Mouse (Mus musculus): ENCODE measurements around the gene Trex2. TPM values are rescaled to one million over a fixed set of nuclear protein-coding genes. Genes with fewer than 3 reads are reported as not detected.
"Not testable (repeated sequence)": the region's sequence is repeated elsewhere in the genome, so short reads cannot be mapped to it uniquely, and the experiment has no call there.

Trex2 gene
- total RNA-seq, 2 experiments from 2014 or later, result not detected

DNA sequence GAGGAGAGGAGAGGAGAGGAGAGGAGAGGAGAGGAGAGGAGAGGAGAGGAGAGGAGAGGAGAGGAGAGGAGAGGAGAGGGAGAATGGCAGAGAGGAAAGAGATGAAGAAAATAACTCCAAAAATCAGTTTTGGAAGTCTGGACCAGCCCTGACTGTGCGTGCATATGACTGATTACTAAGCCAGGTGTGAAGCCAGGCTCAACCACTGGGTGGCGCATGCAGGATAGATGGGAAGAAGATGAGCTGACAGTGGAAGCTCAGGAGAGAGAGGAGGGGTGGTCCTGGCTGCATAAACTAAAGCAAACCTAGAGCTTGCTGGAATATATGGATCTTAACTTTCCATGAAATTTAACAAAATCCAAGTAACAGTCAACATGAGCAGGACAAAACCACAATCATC, 16.8 kb upstream of the Trex2 start:
- peak; percentile 64 for DNase-seq
- intact Hi-C loops (cut with DNase I; ENCODE audit: low total_unique reads), result no loop called here

DNA sequence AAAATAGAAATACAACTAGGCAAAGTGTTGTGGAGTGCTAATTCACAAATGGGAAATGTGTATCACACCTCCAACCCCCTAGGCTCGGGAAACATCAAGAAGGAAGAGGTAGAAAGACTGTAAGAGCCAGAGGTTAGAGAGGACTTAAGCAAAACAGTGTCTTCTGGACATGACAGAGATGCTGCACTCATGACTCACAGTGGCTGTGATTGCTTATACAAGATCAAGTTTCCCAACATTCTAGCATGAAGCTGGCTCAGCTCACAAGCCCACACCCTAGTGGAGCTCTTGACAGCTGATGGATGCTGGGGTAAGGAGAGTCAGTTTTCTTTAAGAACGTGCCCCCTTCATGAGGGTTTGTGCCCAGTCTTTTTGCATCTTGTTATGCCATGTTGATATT, 6.3 kb upstream of the Trex2 start:
- intact Hi-C loops (cut with DNase I; ENCODE audit: low total_unique reads), result no loop called here
- no peak for DNase-seq

- intact Hi-C loops (cut with DNase I; ENCODE audit: low total_unique reads), result loop anchor here (10.0 kb wide), 1 partner anchor 118 kb away; no protein-coding TSS in a partner anchor
- no peak for DNase-seq
These were observed 2.3 kb downstream of the Trex2 start for GRCm38 (mm10) chrX:73432850-73433249.

GRCm38 (mm10) chrX:73430036-73430435, 5.1 kb downstream of the Trex2 start:
- no peak for DNase-seq
- intact Hi-C loops (cut with DNase I; ENCODE audit: low total_unique reads), result loop anchor here (10.0 kb wide), 1 partner anchor 115 kb away; no protein-coding TSS in a partner anchor

DNA sequence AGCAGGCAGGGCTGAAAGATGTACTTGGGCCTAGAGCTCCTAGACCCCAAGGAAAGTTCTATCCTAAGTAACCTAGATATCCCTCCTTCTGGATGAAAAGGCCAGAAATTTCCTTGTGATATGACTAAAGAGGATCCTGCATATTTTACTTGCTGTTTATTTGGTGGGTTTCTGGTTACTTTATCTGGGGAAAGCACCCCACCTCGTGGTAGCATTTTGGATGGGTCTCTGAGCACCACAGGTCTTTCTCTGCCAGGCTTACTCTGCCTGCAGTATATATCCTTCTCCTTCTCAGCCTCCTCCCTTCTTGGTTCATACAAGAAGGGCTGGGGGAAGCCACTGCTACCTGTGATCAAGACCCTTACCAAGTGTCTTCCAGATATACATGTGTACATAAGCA, 22.4 kb downstream of the Trex2 start:
- intact Hi-C loops (cut with DNase I; ENCODE audit: low total_unique reads), result no loop called here
- no peak for DNase-seq

DNA sequence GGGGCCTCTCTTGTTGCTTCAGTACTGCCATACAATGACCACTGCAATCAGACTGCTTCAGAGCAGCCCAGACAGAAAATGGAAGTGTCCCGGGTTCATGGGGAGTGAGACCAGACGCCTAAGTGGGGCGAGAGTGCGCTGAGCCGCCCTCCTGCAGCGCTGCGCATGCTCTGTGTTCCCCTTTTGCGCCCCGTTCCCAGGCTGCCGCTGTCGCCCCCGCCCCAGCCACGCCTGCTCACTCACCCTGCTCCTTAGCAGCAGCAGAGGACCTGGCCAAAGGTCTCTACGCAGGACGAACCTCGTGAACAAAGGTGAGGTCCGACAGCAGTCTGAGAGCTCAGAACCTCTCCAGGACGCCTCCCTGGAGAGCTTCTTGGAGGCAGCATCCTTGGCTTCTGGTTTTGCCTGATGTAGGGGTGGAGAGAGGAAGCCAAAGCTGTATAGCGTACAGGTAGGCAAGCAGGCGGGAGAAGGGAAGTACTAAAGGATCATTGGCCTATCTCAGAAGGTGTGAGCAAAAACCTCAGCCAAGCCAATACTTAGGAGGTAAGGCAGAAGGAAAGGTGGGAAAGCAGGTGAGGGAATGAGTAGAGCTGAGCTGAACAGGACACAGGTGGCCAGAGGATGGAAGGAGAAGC, 24.1 kb downstream of the Trex2 start, which contains the start of gene Zfp92:
Gene Zfp92 (plus strand): TSS at position 217 of the 638 bp plus-strand sequence.
- intact Hi-C loops (cut with DNase I; ENCODE audit: low total_unique reads), result no loop called here

GRCm38 (mm10) chrX:73401616-73402015, 33.5 kb downstream of the Trex2 start:
- intact Hi-C loops (cut with DNase I; ENCODE audit: low total_unique reads), result no loop called here
- no peak for DNase-seq

More for the DNA sequence above, 24.1 kb downstream of the Trex2 start, which contains the start of gene Zfp92:
- no peak for DNase-seq

GRCm38 (mm10) chrX:73400951-73401350, 34.2 kb downstream of the Trex2 start:
- DNase-seq, result no peak
- intact Hi-C loops (cut with DNase I; ENCODE audit: low total_unique reads), result no loop called here

- intact Hi-C loops (cut with DNase I; ENCODE audit: low total_unique reads), result not testable (repeated sequence)
These were observed 36.5 kb downstream of the Trex2 start, which contains the start of gene Gm18336 for GRCm38 (mm10) chrX:73398636-73399035. TSS of gene Gm18336 (minus strand) at chrX:73398736.

GRCm38 (mm10) chrX:73396446-73396845, 38.7 kb downstream of the Trex2 start:
- no peak for DNase-seq
- intact Hi-C loops (cut with DNase I; ENCODE audit: low total_unique reads), result no loop called here

More at GRCm38 (mm10) chrX:73398636-73399035, 36.5 kb downstream of the Trex2 start, which contains the start of gene Gm18336:
- DNase-seq, result not testable (repeated sequence)

- intact Hi-C loops (cut with DNase I; ENCODE audit: low total_unique reads), result no loop called here
- peak; percentile 16 for DNase-seq
These were observed 43.7 kb downstream of the Trex2 start for GRCm38 (mm10) chrX:73391481-73391880.

DNA sequence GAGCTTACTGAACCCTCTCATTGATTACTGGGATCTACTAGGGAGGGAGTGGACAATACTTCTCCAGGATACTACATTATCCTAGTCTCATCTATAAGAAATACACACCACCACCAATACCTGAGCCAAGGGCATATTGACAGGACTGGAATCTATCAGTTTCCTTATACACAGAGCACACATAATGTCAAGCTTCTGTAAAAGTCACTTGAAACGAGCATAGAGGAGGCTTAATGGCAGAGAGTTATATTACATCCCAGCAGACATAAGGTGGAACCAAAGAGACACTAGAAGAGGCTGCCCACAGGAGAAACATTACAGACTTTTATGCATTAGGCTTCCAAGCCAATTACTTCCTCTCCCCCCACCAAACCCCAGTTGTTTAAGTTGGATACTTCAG, 50.2 kb downstream of the Trex2 start:
- intact Hi-C loops (cut with DNase I; ENCODE audit: low total_unique reads), result no loop called here
- DNase-seq, result no peak

DNA sequence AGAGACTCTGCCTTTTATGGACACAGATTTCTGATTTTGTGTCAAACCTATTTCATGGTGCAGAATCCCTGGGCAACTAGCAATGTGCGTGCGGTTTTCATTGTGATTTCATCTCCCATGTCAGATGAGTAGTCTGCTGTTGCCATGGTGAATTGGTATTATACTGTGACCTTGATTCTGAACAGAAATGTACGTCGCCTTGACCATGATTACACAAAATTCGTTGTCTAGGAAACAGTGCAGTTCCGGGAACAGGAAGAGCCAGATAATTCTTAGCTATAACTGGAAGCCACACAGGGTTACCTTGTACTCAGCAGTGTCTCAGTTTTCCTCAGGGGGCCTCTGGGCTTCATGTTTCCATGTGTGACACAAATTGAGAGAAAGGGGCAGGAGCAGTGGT, 50.7 kb downstream of the Trex2 start:
- intact Hi-C loops (cut with DNase I; ENCODE audit: low total_unique reads), result no loop called here
- DNase-seq, result no peak

Other genes starting within 250 kb of the Trex2 start
- 1 to 10 TPM; 2.7 to 4.8 TPM for gene Xlr3b, start 243.1 kb downstream of the Trex2 start, total RNA-seq (2021)
- not detected for gene Xlr4b, start 221.0 kb downstream of the Trex2 start, total RNA-seq (2021)
- 1 to 10 TPM; 7.2 to 8.6 TPM for gene F8a, start 207.1 kb downstream of the Trex2 start, total RNA-seq (2021)
- not detected for gene Xlr4c, start 192.2 kb downstream of the Trex2 start, total RNA-seq (2021)
- under 1 TPM in 1 of 2 experiments, not detected in 1; 0.31 TPM for gene Xlr3c, start 170.0 kb downstream of the Trex2 start, total RNA-seq (2021)
- not detected for gene Xlr5a, start 142.4 kb downstream of the Trex2 start, total RNA-seq (2021)
- not detected for gene Xlr5c, start 142.4 kb downstream of the Trex2 start, total RNA-seq (2021)
- not detected for gene Gm45015, start 98.5 kb downstream of the Trex2 start, total RNA-seq (2021)
- 1 to 10 TPM; 5.5 to 6.1 TPM for gene Zfp275, start 92.7 kb downstream of the Trex2 start, total RNA-seq (2021)
- gene Gm18336, start 36.6 kb downstream of the Trex2 start, total RNA-seq (2021), result not detected
- under 1 TPM; 0.04 TPM for gene Zfp92, start 24.2 kb downstream of the Trex2 start, total RNA-seq (2021)
- gene Haus7, start 23.7 kb upstream of the Trex2 start, total RNA-seq (2021), result 10 to 100 TPM; 15.7 to 20.4 TPM
- gene Bgn, start 48.3 kb upstream of the Trex2 start, total RNA-seq (2021), result 100 to 1,000 TPM; 213 to 236 TPM
- gene Atp2b3, start 67.7 kb upstream of the Trex2 start, total RNA-seq (2021), result 1 to 10 TPM; 8.2 to 8.7 TPM
- gene Dusp9, start 204.1 kb upstream of the Trex2 start, total RNA-seq (2021), result not detected
- 10 to 100 TPM; 15.4 to 16.3 TPM for gene Pnck, start 224.8 kb upstream of the Trex2 start, total RNA-seq (2021)
- gene Slc6a8, start 237.8 kb upstream of the Trex2 start, total RNA-seq (2021), result 10 to 100 TPM; 55.5 to 58.5 TPM

All from gastrocnemius, postnatal 14 days (tissue).